Mouse (Mus musculus) small intestine, adult 2 months (tissue): ENCODE measurements at regions not wholly inside any gene's neighbourhood (a gene's known extent, or its start where the extent isn't known, plus 50 kb on each side); places are given as distances from the start of the nearest gene placed in this dataset.

Experiments used
- CTCF ChIP-seq: fragments of 200-500 bp; IDR thresholded peaks from 2 replicates; pipeline ENCODE4 v1.5.1; 2012; ENCODE audit warnings: low read depth, mild to moderate bottlenecking, control low read depth, inconsistent platforms, low read length, moderate library complexity, mixed read lengths; ENCODE audit not compliant: insufficient replicate concordance, insufficient read length; ENCODE audit errors: extremely low read depth
- POLR2A ChIP-seq: fragments of 200-500 bp; IDR thresholded peaks from 2 replicates; pipeline ENCODE4 v1.6.1; 2012; ENCODE audit warnings: low read depth, mild to moderate bottlenecking, control low read depth, inconsistent platforms, low read length, moderate library complexity

DNA sequence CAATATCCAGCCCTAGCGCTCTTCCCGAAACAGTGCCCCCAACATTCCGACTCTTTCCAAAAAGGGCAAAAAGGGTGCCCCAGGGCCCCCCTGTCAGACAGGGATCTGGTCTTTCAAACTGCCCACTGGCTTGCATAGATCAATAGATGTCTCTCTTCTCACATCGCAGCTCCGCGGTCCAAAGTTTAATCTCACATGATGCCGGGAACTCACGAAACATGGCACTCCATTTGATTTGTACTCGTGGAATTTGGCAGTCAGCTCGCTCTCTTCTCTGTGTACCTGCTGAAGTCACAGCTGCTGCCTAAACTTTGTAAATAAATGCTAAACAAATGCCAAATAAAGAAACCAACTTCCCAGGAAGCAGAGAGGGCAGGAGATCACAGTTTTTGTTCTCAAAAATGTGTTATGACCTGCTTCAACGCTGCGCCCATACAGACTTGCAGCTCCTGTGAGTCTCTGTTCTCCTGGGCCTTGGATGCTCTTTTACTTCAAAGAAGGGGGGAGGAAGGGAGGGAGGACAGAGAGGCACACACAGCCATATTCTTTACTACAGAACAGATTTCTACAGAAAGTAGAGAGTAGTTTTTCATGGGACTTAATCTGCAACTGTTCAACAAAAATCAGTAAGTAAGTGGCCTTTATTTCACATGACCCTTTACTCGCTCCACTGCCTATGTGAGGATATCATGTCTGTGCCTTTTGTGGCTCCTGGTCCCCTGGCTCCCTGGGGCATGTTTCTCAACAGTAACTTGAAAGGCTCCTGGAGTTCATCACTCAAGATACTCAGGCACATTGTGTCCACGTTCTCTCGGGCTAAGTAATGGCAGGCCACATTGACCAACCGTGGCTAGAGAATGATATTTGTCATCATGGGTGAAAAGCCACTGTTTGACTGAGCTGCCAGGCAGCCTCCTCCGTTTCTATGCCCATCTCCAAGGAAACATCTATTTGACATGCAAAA lies 254.6 kb downstream of the Dhx15 start:
- no peak for TF ChIP-seq CTCF
- TF ChIP-seq POLR2A, result no peak
